Mouse (Mus musculus): Measurements from ENCODE around the gene D7Ertd443e. TPM values are rescaled to one million over a fixed set of nuclear protein-coding genes. Genes with fewer than 3 reads are reported as not detected.

D7Ertd443e gene
- total and polyA plus RNA-seq, 3 experiments = not detected

Other genes with a start within 250 kb of the D7Ertd443e start
- not detected in 2 replicates for gene Adam12, start 153.5 kb downstream of the D7Ertd443e start, total RNA-seq (2012; rRNA removed)
- gene Adam12, start 153.5 kb downstream of the D7Ertd443e start, polyA plus RNA-seq (2012; ENCODE audit: insufficient read depth in 1 of 2, insufficient read length in 2 of 2, low read depth in 1 of 2, low replicate concordance in 2 of 2, missing spikeins in 1 of 2) = not detected

Data from MEL (cell line).